Mouse (Mus musculus) liver, adult 2 months (tissue): ENCODE data around the gene 5730596B20Rik. TPM values are rescaled to one million over a fixed set of nuclear protein-coding genes. Genes with fewer than 3 reads are reported as not detected.

Source experiments
- DNase-seq: peaks from one replicate; pipeline ENCODE4 v3.0.0-alpha.2; 2011; ENCODE audit warnings: low read depth, low spot score; ENCODE audit errors: extremely low read depth
- H3K27ac ChIP-seq: fragments of 200-500 bp; replicated peaks from 2 replicates; pipeline ENCODE4 v1.5.1; 2012; ENCODE audit warnings: low read depth, mild to moderate bottlenecking, control low read depth, inconsistent platforms, low read length; ENCODE audit not compliant: insufficient read depth
- H3K27me3 ChIP-seq: fragments of 200-500 bp; 2 replicates; pipeline ENCODE4 v1.6.1; 2012; ENCODE audit warnings: mild to moderate bottlenecking, moderate library complexity, low read length, inconsistent platforms; ENCODE audit not compliant: control insufficient read depth, insufficient read depth
- H3K36me3 ChIP-seq: fragments of 200-500 bp; 2 replicates; pipeline ENCODE4 v1.6.1; 2012; ENCODE audit warnings: low read length, inconsistent platforms; ENCODE audit not compliant: control insufficient read depth, insufficient read depth
- H3K4me1 ChIP-seq: fragments of 200-500 bp; 2 replicates; pipeline ENCODE4 v1.6.1; 2011; ENCODE audit warnings: low read length; ENCODE audit not compliant: control insufficient read depth, insufficient read depth
- H3K4me3 ChIP-seq: fragments of 200-500 bp; 2 replicates; pipeline ENCODE4 v1.5.1; 2011; ENCODE audit warnings: low read depth, mild to moderate bottlenecking, control low read depth, low read length, moderate library complexity; ENCODE audit not compliant: insufficient read depth
- H3K79me2 ChIP-seq: fragments of 200-500 bp; 2 replicates; pipeline ENCODE4 v1.6.1; 2012; ENCODE audit warnings: inconsistent platforms, mild to moderate bottlenecking, low read length, moderate library complexity; ENCODE audit not compliant: control insufficient read depth, insufficient read depth
- H3K9ac ChIP-seq: fragments of 200-500 bp; 2 replicates; pipeline ENCODE4 v1.6.1; 2012; ENCODE audit warnings: low read depth, mild to moderate bottlenecking, control low read depth, inconsistent platforms, low read length
- CTCF ChIP-seq: fragments of 200-500 bp; IDR thresholded peaks from 2 replicates; pipeline ENCODE4 v1.5.1; 2011; ENCODE audit warnings: low read depth, low read length, control low read depth
- POLR2A ChIP-seq: fragments of 200-500 bp; IDR thresholded peaks from 2 replicates; pipeline ENCODE4 v1.6.1; 2011; ENCODE audit warnings: low read length, control low read depth; ENCODE audit not compliant: insufficient read depth; ENCODE audit errors: extremely low read depth
- WGBS: fragments of 180-500 bp; shearing (Covaris S2); methylation state at CpG from one replicate; pipeline ENCODE4 v1.1.7; 2018; 5-methylcytosine and 5-hydroxymethylcytosine counted together
- polyA plus RNA-seq: library from polyadenylated mRNA; depleted of rRNA; stranded (reverse); fragments of >200 nt; gene quantifications from 2 replicates; pipeline ENCODE4 v1.2.3, GENCODE M21; 2012
- total RNA-seq: library from RNA; depleted of rRNA; stranded (reverse); fragments of >200 nt; gene quantifications from 2 replicates; pipeline ENCODE4 v1.2.3, GENCODE M21; 2014

The 5730596B20Rik gene
- total and polyA plus RNA-seq, 2 experiments: 0.02 to 0.09 TPM

DNA sequence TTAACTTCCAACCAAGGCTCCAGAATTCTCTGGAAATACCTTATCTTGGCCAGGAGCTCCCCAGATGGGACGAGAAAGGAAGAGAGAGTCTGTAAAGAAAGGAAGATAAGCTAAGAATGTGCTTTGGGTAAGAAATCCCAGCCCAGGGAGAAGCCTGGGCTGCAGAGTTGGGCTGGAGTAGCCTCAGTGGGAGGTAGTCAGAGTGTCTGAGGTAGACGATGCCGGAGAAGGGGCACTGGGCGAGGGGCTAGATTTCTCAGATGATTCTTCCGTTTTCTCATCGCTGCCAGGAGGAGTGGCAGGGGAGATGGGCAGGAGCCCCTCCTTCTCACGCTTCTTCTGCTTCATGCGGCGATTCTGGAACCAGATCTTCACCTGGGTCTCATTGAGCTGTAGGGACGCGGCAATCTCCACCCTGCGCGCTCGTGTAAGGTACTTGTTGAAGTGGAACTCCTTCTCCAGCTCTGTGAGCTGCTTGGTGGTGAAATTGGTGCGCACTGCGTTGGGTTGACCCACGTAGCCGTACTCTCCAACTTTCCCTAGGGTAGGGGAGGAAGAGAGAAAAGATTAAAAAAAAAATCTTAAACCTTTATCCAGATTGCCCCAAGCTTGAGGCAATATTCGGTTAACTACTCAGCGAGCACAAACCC, 20.6 kb upstream of the 5730596B20Rik start:
- Histone ChIP-seq H3K79me2 (no peaks in the 10 kb centered on the region), H3K36me3 (no peaks in the 10 kb centered on the region), H3K27ac (no peak overlapping the region), H3K27me3 (peaks cover 18% of the 10 kb centered on the region; the same call in 1 of the 2 replicates), H3K9ac (no peak overlapping the region), H3K4me1 (no peaks in the 10 kb centered on the region), H3K4me3 (no peak overlapping the region)
- TF ChIP-seq CTCF (no peak), POLR2A (no peak)
- no peak for DNase-seq
- WGBS: 14% methylated on average over 20 of the region's 20 CpGs

DNA sequence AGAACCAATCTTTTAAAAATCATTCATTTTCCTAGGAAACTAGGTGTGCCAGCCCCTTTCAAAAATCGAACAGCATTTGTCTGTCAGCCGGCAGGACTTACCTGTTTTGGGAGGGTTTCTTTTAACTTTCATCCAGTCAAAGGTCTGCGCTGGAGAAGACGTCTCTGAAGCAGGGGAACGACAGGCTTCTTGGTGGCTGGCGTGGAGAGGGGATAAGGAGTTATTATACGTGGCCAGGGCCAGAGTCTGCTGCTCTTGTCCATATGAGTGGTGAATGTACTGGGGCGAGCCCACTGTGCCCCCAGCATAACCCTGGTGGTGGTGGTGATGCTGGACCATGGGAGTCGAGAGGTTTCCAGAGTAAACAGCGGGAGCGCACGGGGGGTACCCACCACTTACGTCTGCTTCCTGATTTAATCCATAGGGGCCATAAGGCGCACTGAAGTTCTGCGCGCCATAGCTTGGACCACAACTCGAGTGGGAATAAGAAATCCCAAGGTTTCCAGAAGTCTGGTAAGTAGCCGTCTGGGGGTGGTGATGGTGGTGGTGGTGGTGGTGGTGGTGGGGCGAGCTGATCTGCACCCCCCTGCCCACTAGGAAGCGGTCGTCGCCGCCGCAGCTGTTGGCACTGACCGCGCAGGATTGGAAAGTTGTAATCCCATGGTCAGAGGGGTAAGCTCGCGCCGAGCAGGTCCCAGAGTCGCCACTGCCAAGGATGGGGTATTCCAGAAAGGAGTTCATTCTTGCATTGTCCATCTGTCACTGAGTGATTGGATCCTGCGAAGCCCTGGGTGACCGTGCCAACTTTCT, 19.6 kb upstream of the 5730596B20Rik start:
- WGBS: 7% methylated on average over 32 of the region's 32 CpGs

GRCm38 (mm10) chr6:52158276-52159051, 18.8 kb upstream of the 5730596B20Rik start, which contains the start of gene Hoxa1:
Gene Hoxa1 (minus strand): TSS chr6:52158317.
- peak within 1 kb of the TSS; percentile 61 for H3K9ac ChIP-seq
- H3K27me3 ChIP-seq: peaks cover 21% of the 10 kb centered on the region; the same call in 1 of the 2 replicates

More for the DNA sequence above, 19.6 kb upstream of the 5730596B20Rik start:
- Histone ChIP-seq H3K4me3 (peak overlapping the region; percentile 69), H3K27me3 (peaks cover 18% of the 10 kb centered on the region; the same call in 1 of the 2 replicates), H3K9ac (peak overlapping the region; percentile 47), H3K4me1 (no peaks in the 10 kb centered on the region), H3K27ac (no peak overlapping the region), H3K36me3 (no peaks in the 10 kb centered on the region), H3K79me2 (no peaks in the 10 kb centered on the region)
- DNase-seq: no peak
- TF ChIP-seq POLR2A (no peak), CTCF (no peak)

GRCm38 (mm10) chr6:52159164-52159761, 18.0 kb upstream of the 5730596B20Rik start:
- Histone ChIP-seq H3K36me3 (no peaks in the 10 kb centered on the region), H3K9ac (peak overlapping the region; percentile 61), H3K4me3 (peak overlapping the region; percentile 69), H3K79me2 (no peaks in the 10 kb centered on the region), H3K4me1 (no peaks in the 10 kb centered on the region), H3K27me3 (peaks cover 25% of the 10 kb centered on the region; the same call in 1 of the 2 replicates), H3K27ac (peak overlapping the region; percentile 47)
- TF ChIP-seq POLR2A (no peak), CTCF (no peak)
- WGBS: 7% methylated on average over 12 of the region's 12 CpGs
- DNase-seq: no peak

More at GRCm38 (mm10) chr6:52158276-52159051, 18.8 kb upstream of the 5730596B20Rik start, which contains the start of gene Hoxa1:
- H3K36me3 ChIP-seq: no peaks in the 10 kb centered on the region
- H3K27ac ChIP-seq: peak within 1 kb of the TSS; percentile 47
- no peak for DNase-seq
- H3K79me2 ChIP-seq: no peaks in the 10 kb centered on the region
- H3K4me1 ChIP-seq: no peaks in the 10 kb centered on the region
- 2% methylated on average over 55 of the region's 55 CpGs for WGBS
- peak within 1 kb of the TSS; percentile 69 for H3K4me3 ChIP-seq
- TF ChIP-seq CTCF (no peak), POLR2A (0 out of 2 replicates have a peak, but pooled peaks have one; percentile 29)

DNA sequence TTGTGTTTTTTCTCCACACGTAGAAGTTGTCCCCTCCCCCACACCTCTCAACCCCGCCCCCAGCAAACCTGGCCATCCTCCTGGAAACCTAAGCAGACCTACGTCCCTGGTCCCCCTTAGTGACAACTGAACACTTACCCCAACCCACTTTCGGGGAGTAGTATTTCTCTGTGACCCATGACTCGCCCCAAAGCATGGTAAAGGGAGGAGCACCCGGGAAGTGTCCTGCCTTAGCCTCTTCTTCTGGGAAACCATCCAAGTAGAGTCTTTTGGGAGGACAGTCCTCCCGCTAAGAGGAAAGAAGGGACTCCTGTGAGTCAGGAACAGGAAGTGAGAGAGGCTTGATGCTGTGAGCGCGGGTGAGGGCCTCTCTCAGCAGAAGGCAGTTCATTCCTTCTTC, 17.3 kb upstream of the 5730596B20Rik start:
- Histone ChIP-seq H3K9ac (no peak overlapping the region), H3K36me3 (no peaks in the 10 kb centered on the region), H3K27me3 (peaks cover 28% of the 10 kb centered on the region; the same call in 1 of the 2 replicates), H3K4me3 (peak overlapping the region; percentile 5; the same call in 1 of the 2 replicates), H3K27ac (no peak overlapping the region), H3K4me1 (no peaks in the 10 kb centered on the region), H3K79me2 (no peaks in the 10 kb centered on the region)
- WGBS: 5% methylated on average over 9 of the region's 9 CpGs
- DNase-seq: peak; percentile 29
- TF ChIP-seq POLR2A (no peak), CTCF (no peak)
